Mouse (Mus musculus) heart, adult 2 months (tissue): ENCODE measurements around the gene Ppt2.

Experiments used
- CTCF ChIP-seq: fragments of 200-600 bp; IDR thresholded peaks from 2 replicates; pipeline ENCODE4 v1.8.1; 2022; ENCODE audit warnings: antibody characterized with exemption, mild to moderate bottlenecking, moderate library complexity
- EP300 ChIP-seq: fragments of 200-500 bp; IDR thresholded peaks from 2 replicates; pipeline ENCODE4 v1.6.1; 2011; ENCODE audit warnings: low read depth, low read length, control low read depth; ENCODE audit not compliant: insufficient read depth
- POLR2A ChIP-seq: fragments of 200-500 bp; IDR thresholded peaks from 2 replicates; pipeline ENCODE4 v1.6.1; 2011; ENCODE audit warnings: mild to moderate bottlenecking, low read depth, low read length, control low read depth; ENCODE audit not compliant: insufficient read depth

GRCm38 (mm10) chr17:34632261-34632691, 4.0 kb upstream of the Ppt2 start:
- TF ChIP-seq CTCF = no peak
- TF ChIP-seq EP300 = 0 out of 2 replicates have a peak, but pooled peaks have one; percentile 46
- peak; percentile 55 for TF ChIP-seq POLR2A
